Mouse (Mus musculus): ENCODE data around the gene Hist1h2bj. TPM values are rescaled to one million over a fixed set of nuclear protein-coding genes. Genes with fewer than 3 reads are reported as not detected.
A peak's percentile ranks its signal among the peaks of the same experiment; 100 is the strongest.

Hist1h2bj gene
- total RNA-seq, 2 experiments from 2014 or later: 170 to 209 TPM

- DNase-seq: peak; percentile 80
These were observed 27.2 kb upstream of the Hist1h2bj start for GRCm38 (mm10) chr13:22015479-22016450.

DNA sequence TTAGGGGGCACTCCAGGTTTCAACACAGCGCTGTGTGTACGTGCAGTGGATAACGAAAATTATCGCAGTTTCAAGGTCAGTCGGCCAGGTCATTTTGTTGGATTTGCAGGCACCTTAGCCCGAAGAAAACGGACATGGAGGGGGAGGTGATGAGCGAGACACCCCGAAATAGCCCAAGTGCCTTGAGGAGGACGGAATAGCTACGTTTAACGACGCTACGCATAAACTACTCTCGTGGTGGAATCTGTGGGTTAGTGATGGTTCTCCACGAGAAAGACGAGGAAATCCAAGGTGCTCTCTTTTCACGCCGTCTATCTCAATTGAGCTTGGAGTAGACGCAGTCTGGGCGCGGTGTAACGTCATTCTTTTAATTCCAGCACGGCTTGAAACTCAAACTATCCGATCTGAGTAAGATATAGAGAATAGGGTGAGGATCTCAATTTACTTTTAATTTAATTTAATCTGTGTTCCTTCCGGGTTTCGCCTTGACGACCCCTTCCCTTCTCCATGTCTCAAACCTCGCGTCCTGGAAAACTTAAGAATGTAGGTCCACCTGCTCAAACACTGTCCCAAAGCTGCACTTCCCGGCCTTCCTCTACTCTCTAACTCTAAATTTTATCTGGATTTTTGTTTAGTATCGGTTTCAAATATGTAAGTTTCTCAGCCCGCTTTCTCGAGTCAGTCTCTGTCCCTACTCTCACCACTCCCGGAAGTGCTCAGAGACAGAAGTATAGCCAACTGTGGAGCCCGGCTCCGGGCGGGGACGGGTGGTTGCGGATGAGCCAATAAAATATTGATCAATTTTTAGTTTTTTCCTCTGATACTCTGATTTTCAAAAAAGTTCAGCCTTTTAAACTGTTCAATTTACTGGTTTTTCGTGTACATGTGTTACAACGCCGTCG, 22.8 kb upstream of the Hist1h2bj start:
- DNase-seq: no peak

DNA sequence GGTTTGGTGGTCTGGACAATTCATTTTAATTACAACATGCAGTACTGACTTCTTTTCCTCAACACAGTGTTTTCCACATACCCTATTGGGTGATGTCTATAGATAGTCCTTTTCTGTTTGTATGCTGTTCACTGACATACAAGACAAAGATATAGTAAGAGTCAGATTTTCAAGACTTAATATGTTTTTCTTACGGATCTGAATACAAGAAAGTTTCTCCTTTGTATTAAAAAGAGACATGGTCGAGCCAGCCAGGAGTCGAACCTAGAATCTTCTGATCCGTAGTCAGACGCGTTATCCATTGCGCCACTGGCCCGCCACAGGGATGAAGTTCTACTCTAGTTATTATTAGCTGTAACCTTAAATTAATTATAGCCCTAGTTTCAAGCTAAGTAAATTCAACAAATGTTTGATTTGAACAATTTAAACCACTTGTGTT, 22.1 kb upstream of the Hist1h2bj start:
- peak; percentile 82 for DNase-seq

DNA sequence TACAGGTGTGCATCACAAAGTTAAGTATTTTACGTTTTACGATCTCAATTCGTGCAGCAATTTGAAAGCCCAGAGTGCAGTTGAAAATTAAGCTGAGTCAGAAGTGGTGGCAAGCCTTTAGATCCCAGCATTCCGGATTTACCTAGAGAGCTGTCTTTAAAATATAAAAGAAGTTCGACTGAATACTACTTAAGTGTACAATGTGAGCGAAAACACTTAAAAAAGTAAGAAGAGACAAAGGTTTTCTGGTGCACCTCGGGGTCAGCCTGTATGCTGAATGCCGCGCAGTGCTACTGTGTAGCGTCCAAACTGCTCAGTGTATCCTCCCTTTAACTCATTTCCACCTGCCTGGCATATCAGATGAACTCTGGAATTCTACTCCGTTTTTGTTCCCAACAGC, 21.4 kb upstream of the Hist1h2bj start:
- DNase-seq: no peak

- peak; percentile 86 for DNase-seq
These were observed 20.8 kb upstream of the Hist1h2bj start for GRCm38 (mm10) chr13:22022241-22022640.

GRCm38 (mm10) chr13:22026058-22027031, 16.7 kb upstream of the Hist1h2bj start:
- peak; percentile 93 for DNase-seq

- DNase-seq: peak; percentile 97
These were observed 14.1 kb upstream of the Hist1h2bj start for GRCm38 (mm10) chr13:22028673-22029460.

DNA sequence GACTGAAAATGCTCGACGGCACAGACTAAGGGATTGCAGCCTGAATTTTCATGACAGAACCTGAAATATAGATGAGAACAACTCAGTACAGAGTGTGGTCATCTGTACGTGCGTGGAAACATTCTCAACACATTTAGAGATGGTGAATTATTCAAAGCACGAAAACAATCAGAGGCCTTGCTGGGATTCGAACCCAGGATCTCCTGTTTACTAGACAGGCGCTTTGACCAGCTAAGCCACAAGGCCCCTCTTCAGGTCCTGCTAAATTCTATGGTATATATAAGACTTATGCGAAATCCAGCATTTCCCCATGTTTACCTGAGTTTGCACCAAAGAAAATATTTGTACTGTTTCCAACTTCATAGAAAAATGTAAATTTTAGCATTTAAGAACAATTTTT, 13.1 kb upstream of the Hist1h2bj start:
- no peak for DNase-seq

- no peak for DNase-seq
These were observed 12.5 kb upstream of the Hist1h2bj start for GRCm38 (mm10) chr13:22030493-22030892.

DNA sequence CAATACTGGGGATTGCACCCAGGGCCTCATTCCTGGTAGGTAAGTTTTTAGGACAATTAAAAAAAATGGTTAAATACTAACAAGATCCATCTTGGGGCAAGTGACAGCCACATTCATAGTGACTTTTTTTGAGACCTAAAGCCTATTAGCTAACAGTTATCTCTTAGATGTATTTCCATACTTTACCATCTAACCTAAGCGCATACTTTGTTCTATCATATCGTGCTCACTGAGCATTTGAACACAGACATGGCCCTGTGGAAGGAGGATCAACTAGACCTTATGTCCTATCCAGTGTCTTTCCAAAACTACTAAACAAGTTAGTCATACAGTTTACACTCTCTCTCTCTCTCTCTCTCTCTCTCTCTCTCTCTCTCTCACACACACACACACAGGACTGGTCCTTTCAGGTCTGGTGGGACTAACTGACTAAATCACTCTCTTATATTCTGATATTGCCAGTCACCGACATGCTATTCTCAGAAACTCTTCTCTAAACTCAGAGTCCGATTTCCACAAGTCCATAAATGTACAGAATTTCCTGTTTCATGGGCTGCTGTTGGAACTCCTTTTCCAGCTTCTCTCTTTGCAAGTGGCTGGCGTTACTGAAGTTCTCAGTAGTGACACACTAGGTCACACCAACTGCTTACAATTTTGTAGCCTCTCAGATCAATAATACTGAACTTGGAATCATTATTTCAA, 9.1 kb upstream of the Hist1h2bj start:
- no peak for DNase-seq

- DNase-seq: no peak
These were observed 8.4 kb upstream of the Hist1h2bj start for GRCm38 (mm10) chr13:22034443-22035266.

DNA sequence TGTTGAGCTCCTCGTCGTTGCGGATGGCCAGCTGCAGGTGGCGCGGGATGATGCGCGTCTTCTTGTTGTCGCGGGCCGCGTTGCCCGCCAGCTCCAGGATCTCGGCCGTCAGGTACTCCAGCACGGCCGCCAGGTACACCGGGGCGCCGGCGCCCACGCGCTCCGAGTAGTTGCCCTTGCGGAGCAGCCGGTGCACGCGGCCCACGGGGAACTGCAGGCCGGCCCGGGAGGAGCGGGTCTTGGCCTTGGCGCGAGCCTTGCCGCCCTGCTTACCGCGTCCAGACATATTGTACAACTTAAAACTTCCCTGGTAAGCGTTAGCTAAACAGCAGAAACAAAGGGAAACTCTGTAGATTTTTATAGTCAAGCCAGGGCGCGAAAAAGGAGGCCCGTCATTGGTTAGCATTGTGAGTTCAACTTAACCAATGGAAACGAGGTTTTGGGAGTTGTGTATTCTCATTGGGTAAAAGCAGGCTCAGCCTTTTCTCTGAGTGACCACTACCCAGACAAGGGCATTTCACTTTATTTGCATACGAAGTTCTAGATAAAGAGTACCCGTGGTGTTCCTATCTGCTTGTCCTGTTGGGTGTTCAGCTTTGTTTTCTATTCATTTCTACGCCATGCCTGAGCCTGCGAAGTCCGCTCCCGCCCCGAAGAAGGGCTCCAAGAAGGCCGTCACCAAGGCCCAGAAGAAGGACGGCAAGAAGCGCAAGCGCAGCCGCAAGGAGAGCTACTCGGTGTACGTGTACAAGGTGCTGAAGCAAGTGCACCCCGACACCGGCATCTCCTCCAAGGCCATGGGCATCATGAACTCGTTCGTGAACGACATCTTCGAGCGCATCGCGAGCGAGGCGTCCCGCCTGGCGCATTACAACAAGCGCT, 7.5 kb upstream of the Hist1h2bj start, which contains the start of the genes Hist1h2ah and Hist1h2bk:
Hist1h2ah (minus strand) TSS at position 302 of the 882 bp plus-strand sequence.
Hist1h2bk (plus strand) TSS at position 604 of the 882 bp plus-strand sequence.
- peak; percentile 84 for DNase-seq

DNA sequence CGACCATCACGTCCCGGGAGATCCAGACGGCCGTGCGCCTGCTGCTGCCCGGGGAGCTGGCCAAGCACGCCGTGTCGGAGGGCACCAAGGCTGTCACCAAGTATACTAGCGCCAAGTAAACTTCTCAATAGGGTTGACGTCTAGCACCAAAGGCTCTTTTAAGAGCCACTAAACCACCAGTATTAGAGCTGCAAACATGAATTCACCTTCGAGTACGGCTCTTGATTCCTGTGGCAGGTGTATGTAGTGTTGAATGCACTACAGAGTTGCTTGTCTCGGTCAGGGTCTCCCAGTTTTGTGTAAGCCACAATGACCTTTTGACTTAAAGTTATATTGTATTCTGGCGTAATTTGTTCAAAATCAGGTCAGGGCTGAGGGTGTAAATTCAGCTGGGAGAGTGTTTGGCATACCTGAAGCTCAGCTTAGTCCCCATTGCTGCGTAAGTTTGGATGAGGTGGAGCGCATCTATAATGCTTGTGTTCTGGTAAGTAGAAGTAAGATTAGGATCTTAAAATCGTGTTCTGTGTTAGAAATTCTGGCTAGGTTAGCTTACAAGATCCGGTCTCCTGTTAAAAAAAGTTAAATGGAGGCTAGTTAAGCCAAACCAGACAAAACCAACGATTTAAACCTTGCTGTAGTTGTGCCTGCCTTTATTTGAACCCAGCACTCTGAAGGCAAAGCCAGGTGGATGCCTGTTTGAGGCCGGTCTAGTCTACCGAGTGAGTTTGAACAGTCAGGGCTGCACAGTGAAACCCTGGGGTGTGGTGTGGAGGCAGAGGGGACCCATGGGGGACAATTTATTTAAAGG, 6.7 kb upstream of the Hist1h2bj start:
- no peak for DNase-seq

DNA sequence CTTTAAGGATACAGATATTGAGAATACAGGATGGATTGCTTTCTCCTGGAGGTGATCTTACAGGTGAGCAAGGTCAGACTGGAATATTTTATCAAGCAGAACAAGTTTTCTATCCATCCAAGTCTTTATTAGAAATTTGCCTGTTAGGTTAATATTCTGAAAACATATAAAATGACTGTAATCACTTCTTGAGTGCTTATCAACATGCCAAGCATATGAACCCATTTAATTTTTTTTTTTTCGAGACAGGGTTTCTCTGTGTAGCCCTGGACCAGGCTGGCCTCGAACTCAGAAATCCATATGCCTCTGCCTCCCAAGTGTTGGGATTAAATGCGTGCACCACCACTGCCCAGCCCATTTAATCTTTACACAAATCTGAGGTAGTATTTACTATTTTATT, 6.0 kb upstream of the Hist1h2bj start:
- DNase-seq: no peak

- DNase-seq: no peak
These were observed 5.6 kb upstream of the Hist1h2bj start for GRCm38 (mm10) chr13:22037415-22037814.

GRCm38 (mm10) chr13:22039364-22039763, 3.6 kb upstream of the Hist1h2bj start:
- DNase-seq: no peak

DNA sequence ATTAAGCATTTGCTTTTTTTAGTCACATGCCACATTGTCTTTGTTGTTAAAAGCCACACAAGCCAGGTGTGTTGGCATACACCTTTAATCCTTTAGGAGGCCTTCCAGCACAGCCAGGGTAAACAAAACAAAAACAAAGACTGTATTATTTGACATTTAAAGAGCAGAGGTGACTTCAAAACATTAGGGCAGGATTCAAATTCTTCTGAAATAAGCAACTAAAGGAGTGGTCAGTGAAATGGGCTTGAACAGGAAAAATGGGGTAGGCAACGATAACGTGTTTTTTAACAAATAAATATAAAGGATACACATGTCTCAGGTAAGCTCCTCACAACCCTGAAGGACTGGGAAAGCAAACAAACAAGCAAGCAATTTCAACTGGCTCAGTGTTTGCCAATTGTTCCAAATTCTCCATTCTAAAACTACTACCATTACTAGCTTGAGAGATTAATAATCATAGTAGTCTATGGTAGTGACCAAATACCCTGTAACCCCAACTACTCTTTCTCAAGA, 3.0 kb upstream of the Hist1h2bj start:
- DNase-seq: no peak
